Mouse (Mus musculus) heart, postnatal 0 days (tissue): Measurements from ENCODE around the gene Slc35f1.

Experiments
- CTCF ChIP-seq: IDR thresholded peaks from 2 replicates; pipeline ENCODE4 v1.5.1; 2016; ENCODE audit warnings: antibody characterized with exemption, control low read depth, low read depth
- EP300 ChIP-seq: IDR thresholded peaks from 2 replicates; pipeline ENCODE4 v1.6.1; 2016; ENCODE audit warnings: antibody characterized with exemption, low read depth

- TF ChIP-seq CTCF (no peak), EP300 (no peak)
Measured at GRCm38 (mm10) chr10:52690992-52691731, 829 bp downstream of the Slc35f1 start.
